Mouse (Mus musculus): ENCODE data around the gene Ovol1.

DNA sequence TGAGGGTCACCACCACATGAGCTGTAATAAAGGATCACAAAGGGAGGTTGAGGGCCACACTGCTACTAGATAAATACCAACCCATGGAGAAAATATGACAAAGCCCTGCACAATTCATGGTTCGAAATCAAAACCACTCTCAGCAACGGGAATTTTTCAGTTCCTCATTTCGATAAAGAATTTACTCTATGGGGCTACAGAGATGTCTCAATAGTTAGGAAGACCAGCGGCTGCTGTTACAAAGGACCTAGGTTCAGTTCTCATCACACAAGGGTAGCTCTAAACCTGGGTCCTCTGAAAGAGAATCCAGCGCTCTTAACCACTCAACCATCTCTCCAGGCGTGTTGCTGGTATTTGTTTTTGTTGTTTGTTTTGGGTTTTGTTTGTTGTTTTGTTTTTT lies 31.4 kb upstream of the Ovol1 start:
- TF ChIP-seq POLR2A (IDR thresholded peaks at IDR 0.05; ENCODE audit: extremely low read depth, insufficient read depth, low read length) (no peak), CTCF (IDR thresholded peaks at IDR 0.05; ENCODE audit: low read depth, low read length) (no peak)
